Mouse (Mus musculus): ENCODE results near the gene Ccnl2. TPM values are rescaled to one million over a fixed set of nuclear protein-coding genes. Genes with fewer than 3 reads are reported as not detected.

Ccnl2 gene
- 56.5 and 59.9 TPM in 2 replicates for polyA plus RNA-seq (2012; ENCODE audit: low replicate concordance)

DNA sequence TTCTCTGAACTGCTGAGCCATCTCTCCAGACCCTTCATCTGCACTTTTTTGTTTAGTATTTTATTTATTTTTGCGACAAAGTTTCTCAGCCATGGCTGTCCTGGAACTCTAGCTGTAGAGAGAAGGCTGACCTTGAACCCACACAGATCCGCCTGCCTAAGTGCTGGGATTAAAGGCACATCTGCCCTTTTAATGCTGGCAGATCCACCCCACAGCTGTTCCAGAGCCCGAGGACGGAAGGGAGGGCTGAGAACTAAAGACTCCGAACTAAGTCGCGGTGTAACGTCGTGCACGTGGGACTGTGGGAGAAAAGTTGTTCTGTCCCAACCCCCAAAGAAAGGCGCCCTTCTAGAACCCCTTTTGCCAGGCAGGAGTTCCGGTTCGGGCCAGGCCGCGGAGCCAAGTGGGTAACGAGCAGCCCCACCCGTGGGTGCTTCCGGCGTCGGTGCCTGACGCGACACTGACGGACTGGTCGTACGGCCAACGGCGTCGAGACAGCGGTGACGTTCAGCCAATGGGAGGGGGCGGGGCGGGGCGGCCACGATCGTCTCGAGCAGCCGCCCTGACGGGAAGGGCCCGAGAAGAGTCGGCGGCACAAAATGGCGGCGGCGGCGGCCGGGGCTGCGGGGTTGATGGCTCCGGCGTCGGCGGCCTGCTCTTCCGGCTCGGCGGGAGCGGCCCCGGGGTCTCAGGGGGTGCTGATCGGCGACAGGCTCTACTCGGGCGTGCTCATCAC is at the start of gene Ccnl2:
TSS of gene Ccnl2 (plus strand) at position 561 of the 736 bp plus-strand sequence.

GRCm38 (mm10) chr4:155774280-155774754 is 38.0 kb upstream of the Ccnl2 start, which contains the start of gene Vwa1:
TSS of gene Vwa1 (minus strand) at chr4:155774698.

DNA sequence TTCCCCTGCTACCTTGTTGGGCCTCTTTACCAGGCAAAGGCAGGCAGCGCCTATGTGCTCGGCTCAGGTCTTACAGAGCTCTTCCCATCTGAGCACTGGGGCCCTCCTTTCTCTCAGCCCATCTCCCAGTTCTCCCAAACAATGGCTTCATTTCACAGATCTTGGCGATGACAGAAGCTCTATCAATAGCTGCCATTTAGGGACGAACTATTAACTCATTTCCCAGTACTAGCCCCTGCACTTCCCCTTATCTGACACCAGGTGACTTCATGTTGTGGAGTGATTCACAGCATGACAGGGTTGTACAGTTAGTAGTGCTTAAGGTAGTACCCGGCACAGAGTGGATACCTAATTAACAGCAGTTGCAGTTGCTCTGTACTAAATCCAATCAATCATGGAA is 26.5 kb upstream of the Ccnl2 start, which contains the start of gene Tmem88b:
TSS of gene Tmem88b (minus strand) at position 56 of the 400 bp plus-strand sequence.

DNA sequence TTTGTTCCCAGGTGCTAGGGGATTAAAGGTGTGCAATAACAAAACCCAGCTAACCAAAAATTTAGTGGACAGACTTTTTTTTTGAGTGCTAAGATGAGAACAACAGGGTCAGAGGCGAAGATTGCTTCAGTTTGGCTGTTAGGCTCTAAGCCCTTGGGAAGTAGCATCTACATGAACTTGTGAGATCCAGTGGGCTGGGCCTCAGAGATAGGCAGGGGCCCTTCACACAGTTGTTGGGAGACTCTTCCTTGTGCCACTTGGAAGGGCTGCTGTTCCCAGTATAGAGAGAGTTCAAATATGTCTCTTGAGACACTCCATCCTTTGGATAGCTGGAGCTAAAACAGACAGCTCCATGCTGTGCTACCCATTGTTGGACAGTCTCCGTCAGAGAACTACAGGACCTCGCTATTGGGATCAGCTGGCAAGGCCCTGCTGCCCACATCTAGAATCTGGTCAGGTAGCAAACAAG is 22.2 kb upstream of the Ccnl2 start, which contains the start of gene Ankrd65:
TSS of gene Ankrd65 (plus strand) at position 419 of the 469 bp plus-strand sequence.

DNA sequence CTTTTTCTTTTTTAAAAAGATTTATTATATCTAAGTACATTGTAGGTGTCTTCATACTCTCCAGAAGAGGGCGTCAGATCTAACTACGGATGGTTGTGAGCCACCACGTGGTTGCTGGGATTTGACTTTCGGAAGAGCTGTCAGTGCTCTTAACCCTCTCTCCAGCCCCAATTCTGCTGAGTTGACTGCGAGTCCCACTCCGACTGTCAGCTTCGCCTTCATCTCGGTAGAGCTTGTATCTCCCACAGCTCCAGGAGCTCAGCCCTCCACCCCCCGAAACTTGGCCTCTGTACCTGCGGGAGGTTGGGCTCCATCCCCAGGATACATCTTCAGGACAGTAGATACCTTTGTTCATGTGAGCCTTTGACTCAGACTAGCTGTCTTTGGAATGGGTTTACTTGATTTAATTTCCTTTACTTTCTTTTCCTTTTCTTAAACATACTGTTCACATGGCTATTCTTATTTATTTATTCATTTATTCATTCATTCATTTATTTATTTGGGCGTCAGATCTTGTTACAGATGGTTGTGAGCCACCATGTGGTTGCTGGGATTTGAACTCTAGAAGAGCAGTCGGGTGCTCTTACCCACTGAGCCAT is 9.4 kb upstream of the Ccnl2 start, which contains the start of gene Mrpl20:
TSS of gene Mrpl20 (plus strand) at position 138 of the 599 bp plus-strand sequence.

DNA sequence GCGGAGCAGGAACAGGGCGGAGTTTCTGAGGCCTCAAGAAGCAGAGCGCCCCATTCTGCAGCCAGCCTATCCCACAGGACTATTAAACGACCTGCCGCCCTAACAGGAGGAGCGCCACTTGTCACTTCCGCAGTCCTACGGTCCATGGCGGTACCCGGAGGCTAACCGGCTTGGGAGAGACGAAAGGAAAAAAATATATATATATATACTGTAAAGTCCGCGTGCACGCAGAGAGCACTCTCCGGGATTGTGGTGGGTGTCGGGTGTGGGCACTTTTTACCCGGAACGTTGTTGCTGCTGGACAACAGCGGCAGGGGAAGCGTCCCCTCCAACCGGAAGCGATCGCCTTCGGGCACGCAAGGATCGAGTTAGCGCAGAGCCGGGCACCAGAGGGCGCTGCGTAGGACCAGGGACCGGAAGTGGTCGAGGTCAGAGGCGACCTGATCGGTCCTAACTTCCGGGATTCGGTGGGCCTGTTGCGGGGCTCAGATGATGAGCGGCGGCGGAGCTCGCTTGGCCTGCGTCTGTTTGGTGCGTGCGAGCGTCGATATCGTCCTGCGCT is 19.0 kb downstream of the Ccnl2 start, which contains the start of gene Aurkaip1:
TSS of gene Aurkaip1 (plus strand) at position 68 of the 562 bp plus-strand sequence.

DNA sequence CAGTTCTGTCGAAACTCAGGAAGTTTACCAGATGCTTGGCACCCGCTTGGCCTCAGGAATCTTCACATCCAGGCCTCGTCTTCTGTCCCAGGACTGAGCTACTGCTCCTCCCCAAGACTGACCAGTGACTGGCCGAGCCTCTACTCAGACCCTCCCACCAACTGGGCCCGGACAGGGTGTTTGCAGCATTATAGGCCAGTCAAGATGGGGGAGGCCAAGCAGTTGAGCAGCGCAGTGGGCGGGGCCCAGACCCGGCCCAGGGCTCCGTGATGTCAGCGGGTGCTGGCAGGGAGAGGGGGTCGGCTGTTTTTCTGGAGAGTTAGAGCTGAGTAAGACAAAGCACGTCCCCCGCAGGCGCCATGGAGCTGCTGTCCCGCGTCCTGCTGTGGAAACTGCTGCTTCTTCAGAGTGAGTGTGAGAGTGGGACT is 27.2 kb downstream of the Ccnl2 start, which contains the start of gene Mxra8:
TSS of gene Mxra8 (plus strand) at position 198 of the 428 bp plus-strand sequence.

GRCm38 (mm10) chr4:155846871-155847578 is 34.7 kb downstream of the Ccnl2 start, which contains the start of gene Dvl1:
TSS of gene Dvl1 (plus strand) at chr4:155847402.

GRCm38 (mm10) chr4:155863001-155863400 is 50.7 kb downstream of the Ccnl2 start, which contains the start of gene Tas1r3:
TSS of gene Tas1r3 (minus strand) at chr4:155863362.

DNA sequence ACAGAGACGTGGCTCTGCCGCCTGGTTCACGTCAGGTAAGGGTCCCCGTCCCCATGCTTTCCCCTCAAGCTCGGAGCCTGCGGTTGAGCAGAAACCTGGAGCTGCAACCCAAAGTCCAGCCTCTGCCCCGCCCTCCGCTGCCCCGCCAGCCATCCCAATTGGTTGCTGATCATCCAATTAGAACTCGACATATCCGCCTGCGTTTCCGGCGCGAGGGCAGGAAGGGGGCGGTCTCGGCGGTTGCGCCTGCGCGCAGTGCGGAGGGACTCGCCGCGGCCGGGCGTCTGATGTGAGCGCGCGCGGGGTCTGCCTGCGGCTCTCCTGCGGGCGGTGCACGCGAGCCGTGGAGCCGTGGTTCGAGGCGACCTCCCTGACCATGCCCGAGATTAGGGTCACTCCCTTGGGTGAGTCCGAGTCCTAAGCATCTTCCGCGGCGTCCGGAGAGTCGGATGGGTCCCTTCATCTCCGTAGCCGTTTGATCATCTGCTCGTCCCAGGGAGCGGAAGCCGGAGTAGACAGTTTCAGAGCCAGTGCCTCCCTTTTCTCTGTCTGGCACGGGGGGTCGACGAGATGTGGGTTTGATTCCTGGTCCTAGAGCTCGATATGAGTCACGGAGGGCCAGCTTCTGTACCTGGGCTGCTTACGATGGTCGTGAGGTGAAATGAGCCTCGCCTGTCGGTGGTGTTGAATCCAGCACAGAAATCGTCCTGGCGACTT is 57.2 kb downstream of the Ccnl2 start, which contains the start of the genes Cptp and Ints11:
TSS of gene Cptp (minus strand) at position 124 of the 717 bp plus-strand sequence.
TSS of gene Ints11 (plus strand) at position 230 of the 717 bp plus-strand sequence.

Other genes with a start within 250 kb of the Ccnl2 start
- gene Slc35e2, start 211.1 kb upstream of the Ccnl2 start, polyA plus RNA-seq (2012; ENCODE audit: low replicate concordance), result 2.0 and 2.4 TPM in 2 replicates
- 86.9 and 98.8 TPM in 2 replicates for gene Cdk11b, start 187.6 kb upstream of the Ccnl2 start, polyA plus RNA-seq (2012; ENCODE audit: low replicate concordance)
- gene Gm10563, start 167.1 kb upstream of the Ccnl2 start, polyA plus RNA-seq (2012; ENCODE audit: low replicate concordance), result not detected in 2 replicates
- 1.5 and 2.2 TPM in 2 replicates for gene Mmp23, start 159.1 kb upstream of the Ccnl2 start, polyA plus RNA-seq (2012; ENCODE audit: low replicate concordance)
- 38.8 and 73.8 TPM in 2 replicates for gene Mib2, start 143.3 kb upstream of the Ccnl2 start, polyA plus RNA-seq (2012; ENCODE audit: low replicate concordance)
- 9.1 and 13.0 TPM in 2 replicates for gene Fndc10, start 118.1 kb upstream of the Ccnl2 start, polyA plus RNA-seq (2012; ENCODE audit: low replicate concordance)
- gene Ssu72, start 107.7 kb upstream of the Ccnl2 start, polyA plus RNA-seq (2012; ENCODE audit: low replicate concordance), result 37.5 and 73.4 TPM in 2 replicates
- 0.86 and 1.6 TPM in 2 replicates for gene Tmem240, start 77.7 kb upstream of the Ccnl2 start, polyA plus RNA-seq (2012; ENCODE audit: low replicate concordance)
- gene Atad3a, start 51.4 kb upstream of the Ccnl2 start, polyA plus RNA-seq (2012; ENCODE audit: low replicate concordance), result 22.2 and 23.8 TPM in 2 replicates
- 0.28 and 1.3 TPM in 2 replicates for gene Vwa1, start 37.8 kb upstream of the Ccnl2 start, polyA plus RNA-seq (2012; ENCODE audit: low replicate concordance)
- 0.06 TPM in 1 of 2 replicates, not detected in the other for gene Tmem88b, start 26.6 kb upstream of the Ccnl2 start, polyA plus RNA-seq (2012; ENCODE audit: low replicate concordance)
- gene Ankrd65, start 22.1 kb upstream of the Ccnl2 start, polyA plus RNA-seq (2012; ENCODE audit: low replicate concordance), result 0.10 TPM in 1 of 2 replicates, not detected in the other
- gene Mrpl20, start 9.6 kb upstream of the Ccnl2 start, polyA plus RNA-seq (2012; ENCODE audit: low replicate concordance), result 6.3 and 19.8 TPM in 2 replicates
- 177 and 209 TPM in 2 replicates for gene Aurkaip1, start 18.8 kb downstream of the Ccnl2 start, polyA plus RNA-seq (2012; ENCODE audit: low replicate concordance)
- gene Mxra8, start 27.2 kb downstream of the Ccnl2 start, polyA plus RNA-seq (2012; ENCODE audit: low replicate concordance), result 2.6 and 5.3 TPM in 2 replicates
- gene Dvl1, start 34.9 kb downstream of the Ccnl2 start, polyA plus RNA-seq (2012; ENCODE audit: low replicate concordance), result 89.3 and 201 TPM in 2 replicates
- 0.25 and 0.37 TPM in 2 replicates for gene Tas1r3, start 50.9 kb downstream of the Ccnl2 start, polyA plus RNA-seq (2012; ENCODE audit: low replicate concordance)
- gene Cptp, start 57.0 kb downstream of the Ccnl2 start, polyA plus RNA-seq (2012; ENCODE audit: low replicate concordance), result 1.6 and 4.5 TPM in 2 replicates
- gene Ints11, start 57.1 kb downstream of the Ccnl2 start, polyA plus RNA-seq (2012; ENCODE audit: low replicate concordance), result 13.3 and 23.2 TPM in 2 replicates
- gene Pusl1, start 79.3 kb downstream of the Ccnl2 start, polyA plus RNA-seq (2012; ENCODE audit: low replicate concordance), result 79.0 and 302 TPM in 2 replicates
- gene Acap3, start 79.3 kb downstream of the Ccnl2 start, polyA plus RNA-seq (2012; ENCODE audit: low replicate concordance), result 30.5 and 52.0 TPM in 2 replicates
- 43.7 and 73.5 TPM in 2 replicates for gene Ube2j2, start 131.3 kb downstream of the Ccnl2 start, polyA plus RNA-seq (2012; ENCODE audit: low replicate concordance)
- 28.3 and 36.5 TPM in 2 replicates for gene C1qtnf12, start 149.8 kb downstream of the Ccnl2 start, polyA plus RNA-seq (2012; ENCODE audit: low replicate concordance)
- gene B3galt6, start 180.2 kb downstream of the Ccnl2 start, polyA plus RNA-seq (2012; ENCODE audit: low replicate concordance), result 2.3 and 3.4 TPM in 2 replicates
- 64.0 and 98.8 TPM in 2 replicates for gene Sdf4, start 180.4 kb downstream of the Ccnl2 start, polyA plus RNA-seq (2012; ENCODE audit: low replicate concordance)
- gene Tnfrsf4, start 201.4 kb downstream of the Ccnl2 start, polyA plus RNA-seq (2012; ENCODE audit: low replicate concordance), result 10.9 and 18.7 TPM in 2 replicates
- 31.9 and 46.2 TPM in 2 replicates for gene Tnfrsf18, start 213.7 kb downstream of the Ccnl2 start, polyA plus RNA-seq (2012; ENCODE audit: low replicate concordance)
- not detected in 2 replicates for gene Ttll10, start 246.9 kb downstream of the Ccnl2 start, polyA plus RNA-seq (2012; ENCODE audit: low replicate concordance)

Measured in hematopoietic multipotent progenitor cell, adult 10-12 weeks (in vitro differentiated cells).